Mouse (Mus musculus): ENCODE measurements around the gene Elac2. TPM values are rescaled to one million over a fixed set of nuclear protein-coding genes. Genes with fewer than 3 reads are reported as not detected.

Elac2 gene
- total and polyA plus RNA-seq, 3 experiments = 66.8 to 88.2 (median 74.1) TPM

- in situ Hi-C loops (cut with MboI; ENCODE audit: low pct_ligation_motif_present, low pct_unique_long_range_greater_than_20kb, low sequenced_read_pairs) = no loop called here
- peaks cover 3% of the 10 kb centered on the region for H3K27me3 ChIP-seq (replicated peaks)
- H3K4me3 ChIP-seq (replicated peaks in 1 of 3; ENCODE audit: low read depth in 2 of 3, low read length in 2 of 3, poor library complexity in 1 of 3) = no peak overlapping the region
- no peak overlapping the region for H3K9ac ChIP-seq (ENCODE audit: insufficient read depth, low read depth)
- no peak overlapping the region for H3K4me2 ChIP-seq (ENCODE audit: insufficient read depth, low read depth, poor library complexity, severe bottlenecking)
- DNase-seq (ENCODE audit: extremely low read depth) = no peak
- no peaks in the 10 kb centered on the region for H3K79me2 ChIP-seq (replicated peaks; ENCODE audit: control insufficient read depth, extremely low read depth, insufficient read depth, poor library complexity, severe bottlenecking)
- no peaks in the 10 kb centered on the region for H3K36me3 ChIP-seq (replicated peaks in 1 of 2; ENCODE audit: control insufficient read depth in 1 of 2, insufficient read depth in 1 of 2, low read length in 1 of 2)
- H3K27ac ChIP-seq (ENCODE audit: insufficient read depth, low read depth) = no peak overlapping the region
- H3K4me1 ChIP-seq (ENCODE audit: control insufficient read depth in 1 of 2, insufficient read depth in 2 of 2) = no peaks in the 10 kb centered on the region
- H3K9me3 ChIP-seq (replicated peaks; ENCODE audit: low read length) = no peaks in the 10 kb centered on the region
- dilution Hi-C loops (cut with MboI; ENCODE audit: extremely low pct_ligation_motif_present, extremely low pct_unique_long_range_greater_than_20kb, low sequenced_read_pairs) = no loop called here
- TF ChIP-seq ZC3H11A (IDR thresholded peaks at IDR 0.05; ENCODE audit: low read depth, low read length) = no peak
- no peak for TF ChIP-seq E2F4 (IDR thresholded peaks at IDR 0.05; ENCODE audit: insufficient replicate concordance, low read depth, low read length)
- TF ChIP-seq NRF1 (IDR thresholded peaks at IDR 0.05; ENCODE audit: low read depth, low read length) = no peak
- no peak for TF ChIP-seq IRF4 (IDR thresholded peaks at IDR 0.05; ENCODE audit: low read depth, low read length)
- no peak for TF ChIP-seq BHLHE40 (IDR thresholded peaks at IDR 0.05; ENCODE audit: low read depth, low read length)
- no peak for TF ChIP-seq PAX5 (IDR thresholded peaks at IDR 0.05; ENCODE audit: low read length)
- no peak for TF ChIP-seq HCFC1 (IDR thresholded peaks at IDR 0.05; ENCODE audit: low read depth, low read length)
- TF ChIP-seq GABPA (IDR thresholded peaks at IDR 0.05; ENCODE audit: insufficient replicate concordance, low read depth, low read length) = no peak
- no peak for TF ChIP-seq MAX (IDR thresholded peaks at IDR 0.05; ENCODE audit: low read length)
- TF ChIP-seq ELF1 (IDR thresholded peaks at IDR 0.05; ENCODE audit: low read depth, low read length) = no peak
- no peak for TF ChIP-seq SMC3 (IDR thresholded peaks at IDR 0.05; ENCODE audit: low read depth, low read length)
- no peak for TF ChIP-seq SIN3A (IDR thresholded peaks at IDR 0.05; ENCODE audit: low read length)
- no peak for TF ChIP-seq USF2 (conservative IDR thresholded peaks at IDR 0.05; ENCODE audit: low read depth, low read length)
- TF ChIP-seq CTCF (conservative IDR thresholded peaks at IDR 0.05 in 1 of 2, IDR thresholded peaks at IDR 0.05 in 1 of 2; ENCODE audit: low read depth in 2 of 2, low read length in 2 of 2) = no peak
- TF ChIP-seq EP300 (IDR thresholded peaks at IDR 0.05; ENCODE audit: low read length) = no peak
- TF ChIP-seq MEF2A (IDR thresholded peaks at IDR 0.05; ENCODE audit: borderline replicate concordance, low read depth, low read length) = no peak
- no peak for TF ChIP-seq MYC (IDR thresholded peaks at IDR 0.05; ENCODE audit: low read depth, low read length)
- TF ChIP-seq POLR2A (IDR thresholded peaks at IDR 0.05; ENCODE audit: low read depth, low read length) = no peak
- no peak for TF ChIP-seq ZMIZ1 (IDR thresholded peaks at IDR 0.05; ENCODE audit: low read depth, low read length)
- TF ChIP-seq RCOR1 (conservative IDR thresholded peaks at IDR 0.05; ENCODE audit: low read depth, low read length) = no peak
These were observed 53.4 kb downstream of the Elac2 start for GRCm38 (mm10) chr11:65032221-65032620.

GRCm38 (mm10) chr11:65038996-65039395 lies 60.2 kb downstream of the Elac2 start:
- no peaks in the 10 kb centered on the region for H3K9me3 ChIP-seq (replicated peaks; ENCODE audit: low read length)
- no peak for DNase-seq (ENCODE audit: extremely low read depth)
- H3K27ac ChIP-seq (ENCODE audit: insufficient read depth, low read depth) = no peak overlapping the region
- H3K4me1 ChIP-seq (ENCODE audit: control insufficient read depth in 1 of 2, insufficient read depth in 2 of 2) = no peaks in the 10 kb centered on the region
- TF ChIP-seq USF1 (IDR thresholded peaks at IDR 0.05; ENCODE audit: low read depth, low read length) (no peak), NRF1 (IDR thresholded peaks at IDR 0.05; ENCODE audit: low read depth, low read length) (no peak), KAT2A (IDR thresholded peaks at IDR 0.05; ENCODE audit: insufficient replicate concordance, low read length) (no peak)
- dilution Hi-C loops (cut with MboI; ENCODE audit: extremely low pct_ligation_motif_present, extremely low pct_unique_long_range_greater_than_20kb, low sequenced_read_pairs) (no loop called here), in situ Hi-C loops (cut with MboI; ENCODE audit: low pct_ligation_motif_present, low pct_unique_long_range_greater_than_20kb, low sequenced_read_pairs) (no loop called here)
- H3K4me3 ChIP-seq (replicated peaks in 1 of 3; ENCODE audit: low read depth in 2 of 3, low read length in 2 of 3, poor library complexity in 1 of 3) = no peak overlapping the region
- H3K9ac ChIP-seq (ENCODE audit: insufficient read depth, low read depth) = no peak overlapping the region
- no peaks in the 10 kb centered on the region for H3K79me2 ChIP-seq (replicated peaks; ENCODE audit: control insufficient read depth, extremely low read depth, insufficient read depth, poor library complexity, severe bottlenecking)
- H3K27me3 ChIP-seq (replicated peaks) = peaks cover 3% of the 10 kb centered on the region
- H3K4me2 ChIP-seq (ENCODE audit: insufficient read depth, low read depth, poor library complexity, severe bottlenecking) = no peak overlapping the region
- no peaks in the 10 kb centered on the region for H3K36me3 ChIP-seq (replicated peaks in 1 of 2; ENCODE audit: control insufficient read depth in 1 of 2, insufficient read depth in 1 of 2, low read length in 1 of 2)
